Mouse (Mus musculus): Measurements from ENCODE around the gene Lrrc4. TPM values are rescaled to one million over a fixed set of nuclear protein-coding genes. Genes with fewer than 3 reads are reported as not detected.

Gene Lrrc4
- total RNA-seq, 2 experiments from 2014 or later: 85.2 to 95.7 TPM

Other genes starting within 250 kb of the Lrrc4 start
- not detected for gene Lep, start 228.5 kb upstream of the Lrrc4 start, total RNA-seq (2021)

Measured in left cerebral cortex, postnatal 14 days (tissue).